Mouse (Mus musculus) forebrain, embryonic 15.5 days (tissue): Measurements from ENCODE around the gene Dtx3. TPM values are rescaled to one million over a fixed set of nuclear protein-coding genes. Genes with fewer than 3 reads are reported as not detected.
"Not testable (repeated sequence)": the region's sequence is repeated elsewhere in the genome, so short reads cannot be mapped to it uniquely, and the experiment has no call there.

ENCODE experiments used
- ATAC-seq: fragments of 200-750 bp; cut with Nextera tagmentation; replicated peaks from 2 replicates; pipeline ENCODE4 v1.8.0; 2017; ENCODE audit warnings: mild to moderate bottlenecking, moderate TSS enrichment, moderate library complexity
- H3K27ac ChIP-seq: fragments of 300-500 bp; sonication (generic); replicated peaks from 2 replicates; pipeline ENCODE4 v1.5.1; 2015; ENCODE audit warnings: mild to moderate bottlenecking, inconsistent platforms
- H3K27me3 ChIP-seq: fragments of 300-500 bp; sonication (generic); 2 replicates; pipeline ENCODE4 v1.6.1; 2015; ENCODE audit warnings: inconsistent platforms
- H3K36me3 ChIP-seq: fragments of 300-500 bp; sonication (generic); 2 replicates; pipeline ENCODE4 v1.6.1; 2015; ENCODE audit warnings: mild to moderate bottlenecking, inconsistent platforms
- H3K4me1 ChIP-seq: fragments of 300-500 bp; sonication (generic); 2 replicates; pipeline ENCODE4 v1.6.1; 2015; ENCODE audit warnings: inconsistent platforms
- H3K4me2 ChIP-seq: fragments of 300-500 bp; sonication (generic); replicated peaks from 2 replicates; pipeline ENCODE4 v1.6.1; 2015; ENCODE audit warnings: mild to moderate bottlenecking, inconsistent platforms
- H3K4me3 ChIP-seq: fragments of 300-500 bp; sonication (generic); 2 replicates; pipeline ENCODE4 v1.5.1; 2015; ENCODE audit warnings: mild to moderate bottlenecking, inconsistent platforms
- H3K9ac ChIP-seq: fragments of 300-500 bp; sonication (generic); replicated peaks from 2 replicates; pipeline ENCODE4 v1.6.1; 2015; ENCODE audit warnings: mild to moderate bottlenecking, inconsistent platforms
- H3K9me3 ChIP-seq: fragments of 300-500 bp; sonication (generic); 2 replicates; pipeline ENCODE4 v1.6.1; 2016; ENCODE audit warnings: inconsistent platforms
- WGBS: fragments of 180-500 bp; shearing (Covaris S2); methylation state at CpG from one replicate; pipeline ENCODE4 v1.1.7; 2015; ENCODE audit warnings: mixed read lengths; 5-methylcytosine and 5-hydroxymethylcytosine counted together
- polyA plus RNA-seq: library from polyadenylated mRNA; unstranded; fragments of >200 nt; fragmentation: Nextera tagmentation; extraction: Ambion mirVana; gene quantifications from 2 replicates; pipeline ENCODE4 v1.2.1, GENCODE M21; 2015

Dtx3 gene
- polyA plus RNA-seq, 1 experiment from 2014 or later, result 211 TPM

DNA sequence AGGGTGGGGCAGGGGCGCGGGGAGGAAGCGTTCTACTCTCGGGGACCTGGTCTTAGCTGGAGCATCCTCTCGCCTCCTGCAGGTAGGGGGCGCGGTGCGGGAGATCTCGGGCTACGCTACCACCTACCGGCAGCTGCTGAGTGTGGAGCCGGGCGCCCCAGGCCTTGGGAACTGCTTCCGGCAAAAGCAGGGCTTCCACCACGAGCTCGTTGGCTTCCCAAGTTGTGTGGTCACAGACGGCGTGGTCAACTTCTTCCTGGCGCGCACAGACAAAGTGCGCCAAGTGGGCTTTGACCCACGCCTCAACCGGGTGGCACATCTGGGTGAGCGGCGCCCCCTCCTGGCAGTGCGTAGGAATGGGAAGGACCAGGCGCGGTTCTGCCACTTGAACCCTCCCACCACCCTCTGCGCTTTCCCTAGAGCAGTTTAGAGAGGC is 24.7 kb downstream of the Dtx3 start:
- H3K4me3 ChIP-seq, result peak overlapping the region; percentile 31
- H3K27me3 ChIP-seq, result peaks cover 58% of the 10 kb centered on the region
- peaks cover 25% of the 10 kb centered on the region for H3K4me1 ChIP-seq
- 2% methylated on average over 28 of the region's 29 CpGs for WGBS
- 0 out of 2 replicates have a peak, but pooled peaks cover 4% of the 10 kb centered on the region for H3K36me3 ChIP-seq
- no peaks in the 10 kb centered on the region for H3K9me3 ChIP-seq
- no peak overlapping the region; the same call in 1 of the 2 replicates for H3K9ac ChIP-seq
- ATAC-seq, result 0 out of 2 replicates have a peak, but pooled peaks have one; percentile 46
- no peak overlapping the region for H3K27ac ChIP-seq
- H3K4me2 ChIP-seq, result peak overlapping the region; percentile 46

DNA sequence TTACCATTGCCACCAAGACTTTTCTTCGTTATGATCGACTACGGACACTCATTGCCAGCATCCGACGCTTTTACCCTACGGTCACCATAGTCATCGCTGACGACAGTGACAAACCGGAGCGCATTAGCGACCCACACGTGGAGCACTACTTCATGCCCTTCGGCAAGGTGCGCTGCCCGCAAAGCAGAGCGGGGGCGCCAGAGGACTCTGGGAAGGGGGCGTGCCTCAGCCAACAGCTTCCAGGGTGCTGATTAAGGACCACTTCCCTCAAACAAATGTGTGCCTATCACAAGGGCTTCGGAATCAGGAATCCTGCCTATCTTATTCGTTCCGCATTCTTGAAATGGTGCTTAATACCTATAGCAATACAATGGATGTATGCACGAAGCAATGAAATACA is 25.5 kb downstream of the Dtx3 start:
- peak overlapping the region; percentile 31 for H3K4me3 ChIP-seq
- peaks cover 58% of the 10 kb centered on the region for H3K27me3 ChIP-seq
- H3K27ac ChIP-seq, result no peak overlapping the region
- H3K9me3 ChIP-seq, result no peaks in the 10 kb centered on the region
- H3K4me2 ChIP-seq, result peak overlapping the region; percentile 46
- no peak overlapping the region for H3K9ac ChIP-seq
- peaks cover 29% of the 10 kb centered on the region for H3K4me1 ChIP-seq
- WGBS, result under 1% methylated on average over 22 of the region's 22 CpGs
- H3K36me3 ChIP-seq, result 0 out of 2 replicates have a peak, but pooled peaks cover 4% of the 10 kb centered on the region
- ATAC-seq, result no peak

DNA sequence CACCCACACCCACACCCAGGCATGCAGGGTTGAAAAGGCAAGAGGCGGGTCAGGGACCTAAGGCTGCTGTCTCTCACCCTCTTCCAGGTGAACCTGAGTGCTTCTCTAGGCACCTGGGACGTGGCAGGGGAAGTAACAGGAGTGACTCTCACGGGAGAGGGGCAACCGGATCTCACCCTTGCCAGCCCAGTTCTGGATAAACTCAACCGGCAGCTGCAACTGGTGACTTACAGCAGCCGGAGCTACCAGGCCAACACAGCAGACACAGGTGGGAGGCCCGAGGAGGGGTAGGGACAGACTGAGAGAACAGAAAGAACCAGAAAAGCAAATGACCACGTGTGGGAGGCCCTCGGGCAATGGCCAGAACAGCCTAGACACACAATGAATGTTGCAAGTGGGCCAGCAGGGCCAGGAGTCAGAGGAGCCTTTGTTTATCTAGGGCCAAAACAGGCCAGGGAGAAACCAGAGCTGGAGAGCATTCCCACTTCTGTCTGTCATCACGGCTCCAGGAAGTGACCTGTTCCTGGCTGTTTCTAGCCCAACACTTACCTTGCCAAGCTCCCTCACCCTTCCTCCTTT is 27.8 kb downstream of the Dtx3 start:
- Histone ChIP-seq H3K9me3 (no peaks in the 10 kb centered on the region), H3K27ac (no peak overlapping the region), H3K9ac (no peak overlapping the region), H3K4me2 (no peak overlapping the region), H3K36me3 (0 out of 2 replicates have a peak, but pooled peaks cover 4% of the 10 kb centered on the region), H3K4me3 (no peak overlapping the region), H3K4me1 (peaks cover 34% of the 10 kb centered on the region), H3K27me3 (peaks cover 52% of the 10 kb centered on the region)
- no peak for ATAC-seq
- WGBS, result 58% methylated on average over 10 of the region's 10 CpGs

DNA sequence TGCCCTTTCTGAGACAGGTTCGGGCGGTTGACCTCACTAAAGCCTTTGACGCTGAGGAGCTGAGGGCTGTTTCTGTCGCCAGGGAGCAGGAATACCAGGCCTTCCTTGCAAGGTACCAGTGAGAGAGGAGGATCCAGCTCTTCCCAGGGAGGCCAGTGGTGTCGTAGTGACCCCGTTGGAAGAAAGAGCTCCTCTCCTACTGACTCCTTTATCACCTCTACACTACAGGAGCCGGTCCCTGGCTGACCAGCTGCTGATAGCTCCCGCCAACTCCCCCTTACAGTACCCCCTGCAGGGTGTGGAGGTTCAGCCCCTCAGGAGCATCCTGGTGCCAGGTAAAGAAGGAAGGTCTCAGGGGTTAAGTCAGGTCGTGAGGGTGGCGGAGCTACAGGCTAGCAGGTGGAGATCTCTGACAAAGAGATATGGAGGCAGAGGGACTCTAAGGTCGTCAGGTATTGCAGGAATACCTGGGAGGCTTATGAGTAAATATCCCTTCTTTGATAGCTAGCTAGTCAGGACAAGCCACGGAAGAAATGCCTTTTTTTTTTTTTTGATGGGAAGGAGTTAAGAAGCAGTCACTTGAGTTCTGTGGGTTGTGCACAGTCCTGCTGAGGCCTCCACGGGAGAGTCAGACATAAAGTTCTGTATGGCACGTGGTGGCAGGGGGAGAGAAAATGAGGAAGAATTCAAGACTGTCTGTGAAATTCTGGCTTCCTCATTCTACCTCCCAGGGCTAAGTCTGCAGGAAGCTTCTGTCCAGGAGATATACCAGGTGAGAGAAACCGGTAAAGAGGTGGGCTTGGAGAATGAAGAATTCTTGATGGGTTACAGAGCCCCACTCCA is 28.5 kb downstream of the Dtx3 start:
- H3K27me3 ChIP-seq, result peaks cover 52% of the 10 kb centered on the region
- peak overlapping the region; percentile 86 for H3K9ac ChIP-seq
- H3K27ac ChIP-seq, result peak overlapping the region; percentile 76
- H3K36me3 ChIP-seq, result 0 out of 2 replicates have a peak, but pooled peaks cover 4% of the 10 kb centered on the region
- no peak for ATAC-seq
- 27% methylated on average over 15 of the region's 15 CpGs for WGBS
- H3K4me1 ChIP-seq, result peaks cover 34% of the 10 kb centered on the region
- H3K4me3 ChIP-seq, result peak overlapping the region; percentile 84
- H3K9me3 ChIP-seq, result no peaks in the 10 kb centered on the region
- H3K4me2 ChIP-seq, result peak overlapping the region; percentile 98

DNA sequence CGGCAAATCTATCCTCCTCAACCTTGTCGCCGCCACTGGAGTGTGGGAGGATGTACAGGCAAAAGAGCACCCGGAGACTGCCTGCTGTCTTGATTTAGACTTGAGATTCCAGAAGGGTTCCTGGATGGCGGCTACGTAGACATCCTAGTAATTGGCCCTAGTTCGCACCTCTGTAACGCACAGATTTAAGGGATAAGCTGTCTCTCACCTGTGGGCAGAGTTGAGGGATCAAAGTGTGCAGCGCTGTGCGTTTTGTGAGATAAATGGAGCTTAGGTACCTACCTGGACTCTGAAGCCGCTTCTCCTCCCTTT is 29.2 kb downstream of the Dtx3 start:
- Histone ChIP-seq H3K9me3 (no peaks in the 10 kb centered on the region), H3K36me3 (0 out of 2 replicates have a peak, but pooled peaks cover 4% of the 10 kb centered on the region), H3K27ac (peak overlapping the region; percentile 76), H3K27me3 (peaks cover 47% of the 10 kb centered on the region), H3K4me2 (peak overlapping the region; percentile 98), H3K4me3 (peak overlapping the region; percentile 84), H3K4me1 (peaks cover 34% of the 10 kb centered on the region), H3K9ac (peak overlapping the region; percentile 86)
- 6% methylated on average over 11 of the region's 11 CpGs for WGBS
- ATAC-seq, result no peak

DNA sequence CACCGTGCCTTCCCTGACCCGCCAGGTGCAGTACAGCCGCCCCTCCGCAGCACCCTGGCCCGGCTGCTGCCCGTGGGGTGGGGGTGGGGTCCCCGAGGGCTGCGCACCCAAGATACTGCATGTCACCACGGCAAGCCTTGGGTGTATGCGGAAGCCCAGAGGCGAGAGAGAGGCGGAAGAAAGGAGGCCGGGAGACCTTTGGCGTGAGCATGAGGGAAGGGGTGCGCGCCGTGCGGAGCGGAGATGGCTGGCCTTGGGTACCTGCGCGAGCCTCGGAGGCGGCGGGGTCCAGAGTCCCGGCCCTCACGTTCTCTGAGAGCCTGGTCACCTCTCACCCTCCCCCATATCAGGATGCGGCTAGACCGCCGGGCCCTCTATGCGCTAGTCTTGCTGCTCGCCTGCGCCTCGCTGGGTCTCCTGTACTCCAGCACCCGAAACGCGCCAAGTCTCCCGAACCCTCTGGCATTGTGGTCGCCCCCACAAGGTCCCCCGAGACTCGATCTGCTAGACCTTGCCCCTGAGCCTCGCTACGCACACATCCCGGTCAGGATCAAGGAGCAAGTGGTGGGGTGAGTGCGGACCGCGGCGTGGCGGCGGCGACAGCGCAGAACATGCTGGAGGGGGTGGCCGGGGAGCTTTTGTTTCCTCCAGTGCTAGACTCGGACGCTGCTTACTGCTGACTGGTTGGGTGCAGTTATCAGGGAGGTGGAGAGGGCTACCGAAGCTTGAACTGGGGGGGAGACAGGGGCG is 29.7 kb downstream of the Dtx3 start:
- H3K9ac ChIP-seq, result peak overlapping the region; percentile 86
- peak overlapping the region; percentile 76 for H3K27ac ChIP-seq
- peak overlapping the region; percentile 84 for H3K4me3 ChIP-seq
- H3K9me3 ChIP-seq, result no peaks in the 10 kb centered on the region
- peak; percentile 55 for ATAC-seq
- H3K4me1 ChIP-seq, result peaks cover 31% of the 10 kb centered on the region
- peak overlapping the region; percentile 98 for H3K4me2 ChIP-seq
- H3K36me3 ChIP-seq, result 0 out of 2 replicates have a peak, but pooled peaks cover under 1% of the 10 kb centered on the region
- H3K27me3 ChIP-seq, result peaks cover 42% of the 10 kb centered on the region
- WGBS, result under 1% methylated on average over 56 of the region's 56 CpGs

DNA sequence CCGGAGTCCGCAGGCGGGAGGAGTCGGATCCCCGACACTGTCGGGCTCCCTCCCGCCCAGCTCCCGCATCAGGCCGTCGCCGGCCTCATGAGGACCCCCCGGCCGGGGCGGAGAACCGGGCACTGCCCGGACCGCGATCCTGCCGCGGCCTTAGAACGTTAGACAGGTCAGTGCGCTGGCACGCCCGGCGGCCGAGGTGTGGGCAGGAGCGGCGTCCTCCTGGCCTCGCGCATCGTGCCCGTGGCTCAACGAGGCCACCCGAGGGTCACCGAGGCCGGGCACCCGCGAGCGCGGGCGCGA is 30.2 kb downstream of the Dtx3 start:
- Histone ChIP-seq H3K9ac (peak overlapping the region; percentile 86), H3K36me3 (no peaks in the 10 kb centered on the region), H3K4me2 (peak overlapping the region; percentile 98), H3K4me3 (peak overlapping the region; percentile 84), H3K4me1 (peaks cover 26% of the 10 kb centered on the region), H3K9me3 (no peaks in the 10 kb centered on the region), H3K27me3 (peaks cover 37% of the 10 kb centered on the region), H3K27ac (peak overlapping the region; percentile 76)
- WGBS, result under 1% methylated on average over 41 of the region's 42 CpGs
- ATAC-seq, result peak; percentile 69

DNA sequence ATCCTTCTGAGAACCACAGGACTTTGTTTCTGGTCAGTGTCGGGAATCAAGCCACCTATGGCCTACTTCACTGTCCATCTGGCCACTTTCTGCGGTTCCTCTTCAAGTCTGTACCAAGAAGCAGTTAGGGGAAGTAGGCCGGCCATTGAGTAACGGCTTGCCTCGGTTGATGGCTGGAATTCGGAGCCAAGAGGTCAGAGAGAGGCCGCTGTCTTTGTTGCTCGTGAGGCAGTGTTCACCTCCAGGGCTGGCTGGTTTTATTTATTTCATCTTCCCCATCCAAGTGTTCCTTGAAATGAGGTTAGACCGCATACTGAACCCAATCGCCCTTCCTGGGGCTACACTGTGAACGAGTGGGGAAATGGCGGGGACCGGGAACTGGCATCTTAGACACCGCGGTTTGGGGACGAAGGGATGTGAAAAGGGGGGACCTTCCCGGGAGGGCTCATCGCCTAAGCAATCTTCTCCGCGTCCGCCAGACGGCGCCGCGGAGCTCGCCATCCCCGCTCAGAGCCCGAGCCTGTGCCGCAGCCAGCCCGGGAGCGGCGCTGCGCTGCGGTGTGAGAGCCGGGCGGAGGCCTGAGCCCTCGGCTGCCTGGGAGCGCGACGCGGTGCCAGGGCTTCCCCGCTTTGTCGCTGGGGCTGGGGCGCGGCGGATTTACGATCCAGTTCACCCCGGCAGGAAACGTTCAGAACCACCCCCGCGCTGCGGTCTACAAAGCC is 30.7 kb downstream of the Dtx3 start, which contains the start of gene B4galnt1:
Gene B4galnt1 (plus strand): TSS at position 595 of the 723 bp plus-strand sequence.
- Histone ChIP-seq H3K9ac (peak within 1 kb of the TSS; percentile 86), H3K4me3 (peak within 1 kb of the TSS; percentile 84), H3K9me3 (no peaks in the 10 kb centered on the region), H3K36me3 (no peaks in the 10 kb centered on the region), H3K4me1 (peaks cover 21% of the 10 kb centered on the region), H3K27ac (peak within 1 kb of the TSS; percentile 76), H3K27me3 (peaks cover 32% of the 10 kb centered on the region), H3K4me2 (peak within 1 kb of the TSS; percentile 98)
- peak; percentile 92 for ATAC-seq
- 2% methylated on average over 52 of the region's 52 CpGs for WGBS

DNA sequence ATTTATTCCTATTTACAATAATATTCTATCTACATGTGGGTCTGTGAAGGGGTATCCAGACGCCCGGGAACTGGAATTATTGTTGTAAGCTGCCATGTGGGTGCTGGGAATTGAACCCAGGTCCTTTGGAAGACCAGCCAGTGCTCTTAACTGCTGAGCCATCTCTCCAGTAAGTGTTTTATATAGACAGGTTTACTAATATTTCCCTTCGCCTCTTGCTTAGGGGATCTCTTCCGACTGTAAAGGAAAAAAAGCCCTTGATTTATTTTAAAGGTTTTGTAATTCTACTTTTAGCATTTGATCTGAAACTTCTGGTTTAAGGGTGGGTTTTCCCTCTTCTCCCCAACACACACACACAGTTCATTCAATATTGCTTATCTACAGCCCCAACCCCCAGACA is 31.3 kb downstream of the Dtx3 start:
- Histone ChIP-seq H3K27me3 (peaks cover 26% of the 10 kb centered on the region), H3K4me1 (peaks cover 20% of the 10 kb centered on the region), H3K9me3 (no peaks in the 10 kb centered on the region), H3K4me3 (no peak overlapping the region), H3K9ac (no peak overlapping the region), H3K27ac (peak overlapping the region; percentile 76; the same call in 1 of the 2 replicates), H3K36me3 (no peaks in the 10 kb centered on the region), H3K4me2 (no peak overlapping the region; the same call in 1 of the 2 replicates)
- WGBS, result 95% methylated on average over 4 of the region's 4 CpGs
- ATAC-seq, result no peak

DNA sequence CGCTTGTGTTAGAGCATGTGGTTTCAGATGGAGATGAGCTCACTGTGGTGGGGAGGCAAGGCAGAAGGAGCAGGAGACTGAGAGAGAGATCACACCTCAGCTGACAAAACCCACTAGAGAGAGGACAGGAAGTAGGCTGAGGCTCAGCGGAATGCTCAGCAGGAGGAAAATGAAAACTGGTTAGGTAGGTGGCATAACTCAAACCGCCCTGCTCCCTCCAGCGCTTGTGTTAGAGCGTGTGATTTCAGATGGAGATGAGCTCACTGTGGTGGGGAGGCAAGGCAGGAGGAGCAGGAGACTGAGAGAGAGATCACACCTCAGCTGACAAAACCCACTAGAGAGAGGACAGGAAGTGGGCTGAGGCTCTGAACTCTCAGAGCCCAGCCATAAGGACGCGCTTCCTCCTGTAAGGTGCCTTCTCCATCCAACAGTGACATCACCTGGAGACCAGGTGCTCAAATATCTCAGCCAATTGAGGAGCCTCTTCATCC is 32.7 kb downstream of the Dtx3 start:
- H3K4me2 ChIP-seq, ATAC-seq, H3K36me3 ChIP-seq, H3K4me3 ChIP-seq, H3K9me3 ChIP-seq, H3K9ac ChIP-seq, H3K27ac ChIP-seq: not testable (repeated sequence)
- H3K4me1 ChIP-seq, result peaks cover 20% of the 10 kb centered on the region
- 72% methylated on average over 7 of the region's 7 CpGs for WGBS
- H3K27me3 ChIP-seq, result peaks cover 14% of the 10 kb centered on the region

DNA sequence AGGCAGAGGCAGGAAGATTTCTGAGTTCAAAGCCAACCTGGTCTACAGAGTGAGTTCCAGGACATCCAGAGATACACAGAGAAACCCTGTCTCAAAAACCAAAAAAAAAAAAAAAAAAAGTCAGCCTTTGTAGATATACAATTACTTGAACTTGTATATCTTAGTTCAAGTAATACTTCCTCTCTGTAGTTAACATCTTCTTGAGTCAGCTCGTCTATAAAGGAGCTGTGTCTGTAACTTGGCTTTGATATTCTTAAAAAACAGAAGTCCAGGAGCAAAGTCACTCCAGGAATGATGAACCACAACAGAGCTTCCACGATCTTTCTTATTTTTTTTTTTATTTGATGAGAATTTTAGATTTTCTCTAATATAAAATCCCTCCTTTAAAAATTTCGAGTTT is 34.8 kb downstream of the Dtx3 start:
- H3K4me2 ChIP-seq, result no peak overlapping the region
- no peaks in the 10 kb centered on the region for H3K36me3 ChIP-seq
- H3K9ac ChIP-seq, result no peak overlapping the region
- no peaks in the 10 kb centered on the region for H3K9me3 ChIP-seq
- H3K4me3 ChIP-seq, result no peak overlapping the region
- 80% methylated on average over 3 of the region's 3 CpGs for WGBS
- no peak overlapping the region for H3K27ac ChIP-seq
- ATAC-seq, result no peak
- peaks cover 9% of the 10 kb centered on the region; the same call in 1 of the 2 replicates for H3K4me1 ChIP-seq
- H3K27me3 ChIP-seq, result no peaks in the 10 kb centered on the region
